ENCODE assay signal across 8 mouse cellular contexts in genomic region chr10:116582738-116583137, GRCm38 (mm10). TPM values are rescaled to one million over a fixed set of nuclear protein-coding genes. Genes with fewer than 3 reads are reported as not detected.
DNase-seq lines count a peak whose midpoint lies in the region; ATAC-seq lines count a peak whose summit lies in the region.

No protein-coding gene starts in this region.

- H3K27ac ChIP-seq in heart, embryonic 15.5 days, result no peak overlapping the region

- no peaks in the 10 kb centered on the region for H3K27me3 ChIP-seq in heart, embryonic 15.5 days

- no peak overlapping the region for H3K9ac ChIP-seq in heart, embryonic 15.5 days

- peak overlapping the region; percentile 79 for H3K4me3 ChIP-seq in heart, embryonic 15.5 days

- H3K4me1 ChIP-seq in heart, embryonic 15.5 days (replicated peaks), result peaks cover 10% of the 10 kb centered on the region

- no peaks in the 10 kb centered on the region for H3K9me3 ChIP-seq in heart, embryonic 15.5 days (replicated peaks)

- peaks cover 11% of the 10 kb centered on the region; the same call in 1 of the 2 replicates for H3K36me3 ChIP-seq in heart, embryonic 15.5 days

- H3K4me2 ChIP-seq in heart, embryonic 15.5 days, result peak overlapping the region; percentile 75

- intact Hi-C loops in heart, postnatal 25 days (cut with DNase I), result loop anchor here (5.0 kb wide), 2 partner anchors 40 to 210 kb away; no protein-coding TSS in a partner anchor

- no peak for ATAC-seq in heart, embryonic 15.5 days (replicated peaks; ENCODE audit: insufficient number of reproducible peaks, insufficient read depth, low FRiP score, low read depth)
- peak; percentile 36 for ATAC-seq in megakaryocyte progenitor cell, adult 5-6 weeks (replicated peaks; ENCODE audit: poor library complexity)

- WGBS in heart, embryonic 15.5 days, result 25% methylated on average over 6 of the region's 6 CpGs

- DNase-seq in heart, adult 18-20 months, result peak; percentile 40 to 42
- DNase-seq in heart, postnatal 25 days (ENCODE audit: low spot score), result no peak
- DNase-seq in c-Kit-positive CD71-positive TER-119-positive erythroid progenitor cells, embryonic 14.5 days (ENCODE audit: low spot score), result peak; percentile 26
- peak; percentile 32 to 46 for DNase-seq in kidney, postnatal 4 days
- DNase-seq in spleen, postnatal 4 days (ENCODE audit: low spot score in 2 of 2), result peak; percentile 46 to 66
- DNase-seq in Muller cell, postnatal 12 days (ENCODE audit: inconsistent ontology term), result no peak

RNA-seq across cellular contexts. Expression of gene Cnot2, which starts 1.4 kb away (rescaled TPM):
- total RNA-seq in heart, adult 18-20 months (2021), result 10 to 100 TPM; 38.3 to 39.2 TPM
- 10 to 100 TPM; 39.9 to 43.9 TPM for total RNA-seq in heart, postnatal 25 days (2021)
- 60.0 and 67.9 TPM in 2 replicates for polyA plus RNA-seq in heart, embryonic 15.5 days (2015; fragmentation: Nextera tagmentation; extraction: Ambion mirVana)
- total RNA-seq in megakaryocyte progenitor cell, adult 5-6 weeks (2015), result 76.0 and 100 TPM in 2 replicates
- total RNA-seq in megakaryocyte progenitor cell, adult 5-6 weeks (2017), result 101 and 115 TPM in 2 replicates

Comparison
In these comparisons a context has a peak if more than half of its experiments do, and no peak if none do; other contexts are left out.
1. DNase-seq: peak in heart, adult 18-20 months (2 of 2), c-Kit-positive CD71-positive TER-119-positive erythroid progenitor cells, embryonic 14.5 days (single experiment), kidney, postnatal 4 days (2 of 2) and spleen, postnatal 4 days (2 of 2); none in heart, postnatal 25 days (single experiment) and Muller cell, postnatal 12 days (single experiment).